Mouse (Mus musculus): ENCODE data around the gene Tbcd. TPM values are rescaled to one million over a fixed set of nuclear protein-coding genes. Genes with fewer than 3 reads are reported as not detected.

The Tbcd gene
- 14.8 TPM for polyA plus RNA-seq (2014; fragmentation: Illumina TruSeq; extraction: RNeasy Lipid Tissue Mini Kit (QIAGEN cat#74804); ENCODE audit: low replicate concordance)

GRCm38 (mm10) chr11:121451753-121452635, at the start of gene Tbcd:
TSS of gene Tbcd (plus strand) at chr11:121451949.

GRCm38 (mm10) chr11:121420830-121421552, 30.8 kb upstream of the Tbcd start, which contains the start of gene Fn3krp:
TSS of gene Fn3krp (plus strand) at chr11:121421401.

GRCm38 (mm10) chr11:121434156-121435155, 17.3 kb upstream of the Tbcd start, which contains the start of gene Fn3k:
TSS of gene Fn3k (plus strand) at chr11:121434913.

GRCm38 (mm10) chr11:121519131-121519530, 67.4 kb downstream of the Tbcd start, which contains the start of gene Zfp750:
TSS of gene Zfp750 (minus strand) at chr11:121519333.

Other genes starting within 250 kb of the Tbcd start
- gene Hexdc, start 247.5 kb upstream of the Tbcd start, polyA plus RNA-seq (2014; fragmentation: Illumina TruSeq; extraction: RNeasy Lipid Tissue Mini Kit (QIAGEN cat#74804); ENCODE audit: low replicate concordance): 7.4 TPM
- 1.1 TPM for gene Ogfod3, start 247.2 kb upstream of the Tbcd start, polyA plus RNA-seq (2014; fragmentation: Illumina TruSeq; extraction: RNeasy Lipid Tissue Mini Kit (QIAGEN cat#74804); ENCODE audit: low replicate concordance)
- 11.0 TPM for gene Cybc1, start 222.6 kb upstream of the Tbcd start, polyA plus RNA-seq (2014; fragmentation: Illumina TruSeq; extraction: RNeasy Lipid Tissue Mini Kit (QIAGEN cat#74804); ENCODE audit: low replicate concordance)
- 22.7 TPM for gene Narf, start 214.7 kb upstream of the Tbcd start, polyA plus RNA-seq (2014; fragmentation: Illumina TruSeq; extraction: RNeasy Lipid Tissue Mini Kit (QIAGEN cat#74804); ENCODE audit: low replicate concordance)
- gene Foxk2, start 192.0 kb upstream of the Tbcd start, polyA plus RNA-seq (2014; fragmentation: Illumina TruSeq; extraction: RNeasy Lipid Tissue Mini Kit (QIAGEN cat#74804); ENCODE audit: low replicate concordance): 6.9 TPM
- gene Wdr45b, start 97.5 kb upstream of the Tbcd start, polyA plus RNA-seq (2014; fragmentation: Illumina TruSeq; extraction: RNeasy Lipid Tissue Mini Kit (QIAGEN cat#74804); ENCODE audit: low replicate concordance): 45.5 TPM
- 1.2 TPM for gene Rab40b, start 63.7 kb upstream of the Tbcd start, polyA plus RNA-seq (2014; fragmentation: Illumina TruSeq; extraction: RNeasy Lipid Tissue Mini Kit (QIAGEN cat#74804); ENCODE audit: low replicate concordance)
- gene Fn3krp, start 30.5 kb upstream of the Tbcd start, polyA plus RNA-seq (2014; fragmentation: Illumina TruSeq; extraction: RNeasy Lipid Tissue Mini Kit (QIAGEN cat#74804); ENCODE audit: low replicate concordance): 4.6 TPM
- gene Fn3k, start 17.0 kb upstream of the Tbcd start, polyA plus RNA-seq (2014; fragmentation: Illumina TruSeq; extraction: RNeasy Lipid Tissue Mini Kit (QIAGEN cat#74804); ENCODE audit: low replicate concordance): 0.41 TPM
- 0.30 TPM for gene Zfp750, start 67.4 kb downstream of the Tbcd start, polyA plus RNA-seq (2014; fragmentation: Illumina TruSeq; extraction: RNeasy Lipid Tissue Mini Kit (QIAGEN cat#74804); ENCODE audit: low replicate concordance)
- 1.2 TPM for gene B3gntl1, start 221.2 kb downstream of the Tbcd start, polyA plus RNA-seq (2014; fragmentation: Illumina TruSeq; extraction: RNeasy Lipid Tissue Mini Kit (QIAGEN cat#74804); ENCODE audit: low replicate concordance)
- gene Metrnl, start 249.6 kb downstream of the Tbcd start, polyA plus RNA-seq (2014; fragmentation: Illumina TruSeq; extraction: RNeasy Lipid Tissue Mini Kit (QIAGEN cat#74804); ENCODE audit: low replicate concordance): 8.8 TPM